ENCODE assay signal across 9 mouse cellular contexts in the genomic region with DNA sequence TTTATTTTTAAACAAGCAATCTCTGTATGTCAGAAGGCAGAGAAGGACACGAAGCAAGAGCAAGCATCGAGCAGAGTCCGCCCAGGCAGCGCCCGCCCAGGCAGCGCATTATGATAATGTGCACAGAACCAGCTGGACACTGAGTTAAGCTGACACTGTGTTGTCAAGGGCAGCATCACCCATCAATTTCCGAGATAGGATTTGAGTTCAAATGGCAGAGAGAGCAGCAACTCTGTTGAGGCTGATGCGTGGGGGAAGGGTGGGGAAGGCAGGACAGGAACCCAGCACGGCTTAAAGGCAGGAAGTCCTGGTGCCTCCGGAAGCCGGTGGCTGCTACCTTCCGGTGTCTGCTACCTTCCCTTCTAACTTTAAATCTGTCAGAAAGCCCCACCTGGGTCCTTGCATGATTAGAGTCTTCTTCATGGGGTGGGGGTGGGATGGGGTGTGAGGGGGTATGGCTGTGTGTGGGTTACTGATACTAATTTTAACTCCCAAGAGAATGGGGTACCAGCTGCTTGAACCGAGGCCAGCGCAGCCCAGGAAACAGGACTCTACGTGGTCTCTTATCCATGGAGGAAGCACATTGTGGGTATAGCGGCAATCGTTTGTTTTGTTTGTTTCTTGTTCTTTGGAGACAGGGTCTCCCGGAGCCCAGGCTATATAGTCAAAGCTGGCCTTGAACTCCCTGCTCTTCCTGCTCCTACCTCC.
DNase-seq lines count a peak whose midpoint lies in the region; ATAC-seq and TF ChIP-seq lines count a peak whose summit lies in the region.
"Had no signal": no experiment of that assay in that cellular context is flagged by ENCODE, and none has a peak within 500 bp of the region (broad histone marks: within the 10 kb centered on the region; RNA-seq: fewer than 3 reads in every experiment).

No protein-coding gene starts in this region.

- H3K36me3 ChIP-seq in liver, embryonic 14.5 days (replicated peaks; ENCODE audit: control insufficient read depth, insufficient read depth, low read depth) = no peaks in the 10 kb centered on the region

- peaks cover 0 to 17% of the 10 kb centered on the region in 2 experiments; a peak in 3 of 4 replicates for H3K4me1 ChIP-seq in liver, embryonic 14.5 days (replicated peaks; ENCODE audit: control insufficient read depth in 2 of 2, insufficient read depth in 2 of 2, low read length in 1 of 2)

- no peak for TF ChIP-seq CTCF in liver, embryonic 14.5 days (IDR thresholded peaks at IDR 0.05; ENCODE audit: low read depth)

- H3K4me3 ChIP-seq in liver, embryonic 14.5 days (ENCODE audit: insufficient read depth in 1 of 2, low read depth in 2 of 2, low read length in 2 of 2) = peak overlapping the region in 1 of 2 experiments; percentile 15; a peak in 2 of 4 replicates
- H3K4me3 ChIP-seq: limb, embryonic 13.5 days had no signal

- peak; percentile 84 to 87 for DNase-seq in B cell, adult 2 months
- peak; percentile 23 for DNase-seq in heart, postnatal 4 days
- peak in 1 of 3 experiments; percentile 6 for DNase-seq in liver, embryonic 14.5 days (ENCODE audit: low read depth in 3 of 3, low spot score in 3 of 3)
- DNase-seq in neural tube, embryonic 10.5 days (ENCODE audit: extremely low spot score, low spot score) = peak; percentile 24
- DNase-seq in thymus, postnatal 4 days = peak; percentile 85
- DNase-seq in urinary bladder, postnatal 25 days (ENCODE audit: low spot score) = no peak
- no peak for DNase-seq in urinary bladder, adult 18-20 months (ENCODE audit: low spot score in 2 of 2)

- WGBS in liver, embryonic 14.5 days (ENCODE audit: insufficient replicate concordance) = 12% methylated on average over 18 of the region's 18 CpGs

- H3K27me3 ChIP-seq in liver, embryonic 14.5 days (ENCODE audit: control insufficient read depth, insufficient read depth, low read length) = no peaks in the 10 kb centered on the region
- H3K27me3 ChIP-seq: limb, embryonic 13.5 days had no signal

- no peak overlapping the region for H3K9ac ChIP-seq in liver, embryonic 14.5 days (replicated peaks)
- H3K9ac ChIP-seq: limb, embryonic 13.5 days had no signal

- H3K9me3 ChIP-seq in liver, embryonic 14.5 days (ENCODE audit: control insufficient read depth, low read length) = no peaks in the 10 kb centered on the region
- H3K9me3 ChIP-seq: limb, embryonic 13.5 days had no signal

- H3K4me2 ChIP-seq in liver, embryonic 14.5 days (ENCODE audit: low read depth) = peak overlapping the region; percentile 40
- H3K4me2 ChIP-seq: limb, embryonic 13.5 days had no signal

- TF ChIP-seq EP300 in liver, embryonic 14.5 days (IDR thresholded peaks at IDR 0.05; ENCODE audit: low read depth) = no peak

- H3K27ac ChIP-seq in liver, embryonic 14.5 days = no peak overlapping the region
- H3K27ac ChIP-seq: limb, embryonic 13.5 days had no signal

- peak; percentile 86 for ATAC-seq in activated CD4-positive, CD25-positive, alpha-beta regulatory T cell, adult 4 months
- ATAC-seq in liver, embryonic 14.5 days (ENCODE audit: insufficient read depth) = peak; percentile 50; the same call in 1 of the 2 replicates

Comparison
In these comparisons a context has a peak if more than half of its experiments do, and no peak if none do; other contexts are left out.
1. DNase-seq: peak in B cell, adult 2 months (2 of 2), heart, postnatal 4 days (single experiment), neural tube, embryonic 10.5 days (single experiment) and thymus, postnatal 4 days (single experiment); none in urinary bladder, postnatal 25 days (single experiment) and urinary bladder, adult 18-20 months (0 of 2).